Mouse (Mus musculus) MEL (cell line): Measurements from ENCODE around the gene Igf2bp2. TPM values are rescaled to one million over a fixed set of nuclear protein-coding genes. Genes with fewer than 3 reads are reported as not detected.

ENCODE experiments used
- DNase-seq: peaks from one replicate; pipeline ENCODE4 v3.0.0; 2011; ENCODE audit warnings: low read depth, low spot score
- H3K27ac ChIP-seq: 2 replicates; pipeline ENCODE4 v1.5.1; 2012; ENCODE audit warnings: low read depth, mild to moderate bottlenecking, control low read depth, low read length, moderate library complexity; ENCODE audit not compliant: control insufficient read depth
- H3K27me3 ChIP-seq, 2 experiments: fragments of 150-350 bp in 1 of 2; sonication (generic) in 1 of 2; 2 replicates each; pipeline ENCODE4 v1.6.1; 2012; ENCODE audit warnings: low read length in 2 of 2, mild to moderate bottlenecking in 2 of 2, improper control_type of control experiment in 1 of 2, moderate library complexity in 1 of 2; ENCODE audit not compliant: insufficient read depth in 2 of 2, control insufficient read depth in 1 of 2
- H3K36me3 ChIP-seq, 2 experiments: 2 replicates each; pipeline ENCODE4 v1.6.1; 2012 to 2014; ENCODE audit warnings: low read length in 2 of 2, improper control_type of control experiment in 1 of 2, inconsistent platforms in 1 of 2, mild to moderate bottlenecking in 1 of 2; ENCODE audit not compliant: insufficient read depth in 2 of 2, control insufficient read depth in 1 of 2
- H3K4me1 ChIP-seq, 2 experiments: fragments of 150-350 bp in 1 of 2; sonication (generic) in 1 of 2; 2 replicates each; pipeline ENCODE4 v1.6.1; 2012; ENCODE audit warnings: low read length in 2 of 2, improper control_type of control experiment in 1 of 2, mild to moderate bottlenecking in 1 of 2; ENCODE audit not compliant: insufficient read depth in 2 of 2, control insufficient read depth in 1 of 2
- H3K4me3 ChIP-seq, 2 experiments: fragments of 150-350 bp in 1 of 2; sonication (generic) in 1 of 2; 2 replicates each; pipeline ENCODE4 v1.5.1; 2012; ENCODE audit warnings: low read depth in 2 of 2, low read length in 2 of 2, mild to moderate bottlenecking in 2 of 2, moderate library complexity in 2 of 2, control low read depth in 1 of 2, improper control_type of control experiment in 1 of 2; ENCODE audit not compliant: control insufficient read depth in 1 of 2, insufficient read depth in 1 of 2
- H3K79me2 ChIP-seq: 2 replicates; pipeline ENCODE4 v1.6.1; 2012; ENCODE audit warnings: mild to moderate bottlenecking, low read length, moderate library complexity; ENCODE audit not compliant: control insufficient read depth, poor library complexity, insufficient read depth
- H3K9ac ChIP-seq: 2 replicates; pipeline ENCODE4 v1.6.1; 2012; ENCODE audit warnings: low read depth, mild to moderate bottlenecking, control low read depth, low read length, moderate library complexity; ENCODE audit not compliant: control insufficient read depth, poor library complexity, severe bottlenecking
- H3K9me3 ChIP-seq: fragments of 150-350 bp; sonication (generic); replicated peaks from 2 replicates; pipeline ENCODE4 v1.6.1; 2012; ENCODE audit warnings: mild to moderate bottlenecking, low read length, improper control_type of control experiment, moderate library complexity; ENCODE audit not compliant: insufficient read depth
- BHLHE40 ChIP-seq: IDR thresholded peaks from 2 replicates; pipeline ENCODE4 v1.6.1; 2012; ENCODE audit warnings: low read depth, mild to moderate bottlenecking, inconsistent platforms, low read length, improper control_type of control experiment, borderline replicate concordance
- CHD1 ChIP-seq: IDR thresholded peaks from 2 replicates; pipeline ENCODE4 v1.6.1; 2012; ENCODE audit warnings: low read depth, mild to moderate bottlenecking, inconsistent platforms, low read length, improper control_type of control experiment
- CTCF ChIP-seq, 3 experiments: IDR thresholded peaks in 2 of 3; conservative IDR thresholded peaks in 1 of 3; 2 replicates each; pipeline ENCODE4 v1.5.1; 2011 to 2012; ENCODE audit warnings: low read length in 3 of 3, low read depth in 2 of 3, mild to moderate bottlenecking in 2 of 3, improper control_type of control experiment in 1 of 3, inconsistent platforms in 1 of 3, mixed read lengths in 1 of 3, moderate library complexity in 1 of 3; ENCODE audit not compliant: control insufficient read depth in 1 of 3, insufficient read depth in 1 of 3, poor library complexity in 1 of 3, severe bottlenecking in 1 of 3
- E2F4 ChIP-seq: IDR thresholded peaks from 2 replicates; pipeline ENCODE4 v1.6.1; 2011; ENCODE audit warnings: low read depth, low read length, improper control_type of control experiment, borderline replicate concordance
- ETS1 ChIP-seq: IDR thresholded peaks from 2 replicates; pipeline ENCODE4 v1.6.1; 2012; ENCODE audit warnings: low read depth, mild to moderate bottlenecking, inconsistent platforms, low read length, improper control_type of control experiment, moderate library complexity
- JUND ChIP-seq: IDR thresholded peaks from 2 replicates; pipeline ENCODE4 v1.6.1; 2011; ENCODE audit warnings: low read depth, mild to moderate bottlenecking, improper control_type of control experiment, low read length
- KAT2A ChIP-seq: conservative IDR thresholded peaks from 2 replicates; pipeline ENCODE4 v1.6.1; 2012; ENCODE audit warnings: low read depth, low read length, improper control_type of control experiment, inconsistent platforms
- MAFK ChIP-seq: IDR thresholded peaks from 2 replicates; pipeline ENCODE4 v1.6.1; 2011; ENCODE audit warnings: low read depth, mild to moderate bottlenecking, low read length, improper control_type of control experiment, borderline replicate concordance
- MXI1 ChIP-seq: IDR thresholded peaks from 2 replicates; pipeline ENCODE4 v1.6.1; 2011; ENCODE audit warnings: mild to moderate bottlenecking, low read depth, low read length, improper control_type of control experiment
- MYC ChIP-seq: IDR thresholded peaks from 2 replicates; pipeline ENCODE4 v1.6.1; 2011; ENCODE audit warnings: low read depth, mild to moderate bottlenecking, low read length, improper control_type of control experiment, moderate library complexity
- NELFE ChIP-seq: IDR thresholded peaks from 2 replicates; pipeline ENCODE4 v1.6.1; 2011; ENCODE audit warnings: low read depth, low read length, improper control_type of control experiment
- NRF1 ChIP-seq: IDR thresholded peaks from 2 replicates; pipeline ENCODE4 v1.6.1; 2014; ENCODE audit warnings: low read depth, mild to moderate bottlenecking, inconsistent platforms, low read length, improper control_type of control experiment, moderate library complexity; ENCODE audit not compliant: poor library complexity, insufficient read depth, severe bottlenecking
- POLR2A ChIP-seq, 2 experiments: IDR thresholded peaks; 2 replicates each; pipeline ENCODE4 v1.6.1; 2011 to 2012; ENCODE audit warnings: low read length in 2 of 2, mild to moderate bottlenecking in 2 of 2, control low read depth in 1 of 2, improper control_type of control experiment in 1 of 2, low read depth in 1 of 2, moderate library complexity in 1 of 2; ENCODE audit not compliant: control insufficient read depth in 1 of 2, insufficient read depth in 1 of 2, poor library complexity in 1 of 2
- POLR2AphosphoS5 ChIP-seq: IDR thresholded peaks from 2 replicates; pipeline ENCODE4 v1.6.1; 2012; ENCODE audit warnings: low read depth, borderline replicate concordance, mild to moderate bottlenecking, inconsistent platforms, low read length, moderate library complexity, mixed read lengths
- RCOR1 ChIP-seq: IDR thresholded peaks from 2 replicates; pipeline ENCODE4 v1.6.1; 2012; ENCODE audit warnings: low read depth, mild to moderate bottlenecking, inconsistent platforms, low read length, improper control_type of control experiment
- SMC3 ChIP-seq: IDR thresholded peaks from 2 replicates; pipeline ENCODE4 v1.6.1; 2011; ENCODE audit warnings: low read depth, low read length, improper control_type of control experiment
- TCF12 ChIP-seq: IDR thresholded peaks from 2 replicates; pipeline ENCODE4 v1.6.1; 2014; ENCODE audit warnings: low read depth, mild to moderate bottlenecking, inconsistent platforms, low read length, improper control_type of control experiment, moderate library complexity
- UBTF ChIP-seq: IDR thresholded peaks from 2 replicates; pipeline ENCODE4 v1.6.1; 2012; ENCODE audit warnings: low read depth, mild to moderate bottlenecking, inconsistent platforms, low read length, improper control_type of control experiment, moderate library complexity, borderline replicate concordance; ENCODE audit not compliant: insufficient read depth
- ZKSCAN1 ChIP-seq: IDR thresholded peaks from 2 replicates; pipeline ENCODE4 v1.6.1; 2012; ENCODE audit warnings: low read depth, mild to moderate bottlenecking, inconsistent platforms, low read length, improper control_type of control experiment, moderate library complexity
- ZMIZ1 ChIP-seq: IDR thresholded peaks from 2 replicates; pipeline ENCODE4 v1.6.1; 2012; ENCODE audit warnings: low read depth, mild to moderate bottlenecking, inconsistent platforms, low read length, improper control_type of control experiment, moderate library complexity
- polyA plus RNA-seq, 2 experiments: library from polyadenylated mRNA; stranded (reverse) in 1 of 2; unstranded in 1 of 2; fragments of >175 nt in 1 of 2; fragments of >200 nt in 1 of 2; gene quantifications; 2 replicates each; pipeline versions ENCODE4 v1.2.1 to v1.2.4; 2012; ENCODE audit warnings: low replicate concordance in 2 of 2, low read depth in 1 of 2; ENCODE audit not compliant: insufficient read length in 2 of 2, insufficient read depth in 1 of 2, missing spikeins in 1 of 2
- total RNA-seq: library from RNA; depleted of rRNA; stranded (reverse); fragments of 300-350 nt; gene quantifications from 2 replicates; pipeline ENCODE4 v1.2.3, GENCODE M21; 2012

Igf2bp2 gene
- total and polyA plus RNA-seq, 3 experiments, result 0.23 to 0.86 TPM; not detected in 1

DNA sequence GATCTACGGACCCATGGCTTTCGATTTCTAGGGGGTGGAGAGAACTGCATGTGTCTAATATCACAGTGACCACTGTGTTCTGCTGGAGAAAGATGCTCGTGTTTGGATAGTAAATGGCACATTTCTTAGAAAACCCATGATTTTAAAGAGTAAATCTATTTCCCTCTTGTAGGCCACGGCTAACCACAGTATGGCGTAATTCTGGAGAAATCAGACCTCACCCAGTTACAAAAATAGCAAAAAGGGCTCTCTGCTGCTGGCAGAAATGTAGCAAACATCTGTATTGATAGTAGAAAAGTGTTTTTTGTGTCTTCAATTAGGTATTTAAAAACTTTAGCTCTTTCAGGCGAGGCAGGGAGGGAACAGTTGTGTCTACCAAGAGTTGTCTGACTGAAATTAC, 18.6 kb downstream of the Igf2bp2 start:
- no peak overlapping the region for H3K9ac ChIP-seq
- no peak for DNase-seq
- TF ChIP-seq NELFE (no peak), BHLHE40 (no peak), RCOR1 (no peak), POLR2AphosphoS5 (no peak), MYC (no peak), ZKSCAN1 (no peak), NRF1 (no peak), ETS1 (no peak), CTCF (IDR thresholded peaks at IDR 0.05 in 2 of 3, conservative IDR thresholded peaks at IDR 0.05 in 1 of 3; ENCODE audit: control insufficient read depth in 1 of 3, insufficient read depth in 1 of 3, low read depth in 2 of 3, low read length in 3 of 3, poor library complexity in 1 of 3, severe bottlenecking in 1 of 3) (no peak), JUND (no peak)
- no peaks in the 10 kb centered on the region for H3K4me1 ChIP-seq
- H3K79me2 ChIP-seq, result no peaks in the 10 kb centered on the region
- H3K9me3 ChIP-seq, result no peaks in the 10 kb centered on the region
- H3K27me3 ChIP-seq, result peaks cover 0 to 9% of the 10 kb centered on the region in 2 experiments; a peak in 3 of 4 replicates
- no peaks in the 10 kb centered on the region for H3K36me3 ChIP-seq
- no peak overlapping the region for H3K4me3 ChIP-seq
- H3K27ac ChIP-seq, result no peak overlapping the region

GRCm38 (mm10) chr16:22140861-22141260, 22.2 kb downstream of the Igf2bp2 start:
- no peak for DNase-seq
- Histone ChIP-seq H3K4me1 (no peaks in the 10 kb centered on the region), H3K36me3 (no peaks in the 10 kb centered on the region), H3K9me3 (no peaks in the 10 kb centered on the region), H3K27me3 (peaks cover 0 to 8% of the 10 kb centered on the region in 2 experiments; a peak in 3 of 4 replicates), H3K27ac (no peak overlapping the region), H3K4me3 (no peak overlapping the region), H3K9ac (no peak overlapping the region), H3K79me2 (no peaks in the 10 kb centered on the region)
- TF ChIP-seq RCOR1 (no peak), POLR2AphosphoS5 (no peak), POLR2A (IDR thresholded peaks at IDR 0.05; ENCODE audit: control insufficient read depth in 1 of 2, insufficient read depth in 1 of 2, low read depth in 1 of 2, low read length in 2 of 2, poor library complexity in 1 of 2) (no peak), TCF12 (no peak), MXI1 (no peak), MAFK (no peak), SMC3 (no peak), E2F4 (no peak), BHLHE40 (no peak), KAT2A (no peak), ZMIZ1 (no peak), CHD1 (no peak), UBTF (no peak)
- TF ChIP-seq, all 39 proteins: peak for 0
